Mouse (Mus musculus) testis, adult 2 months (tissue): ENCODE measurements around the gene Spata4. TPM values are rescaled to one million over a fixed set of nuclear protein-coding genes. Genes with fewer than 3 reads are reported as not detected.

Experiments used
- H3K27ac ChIP-seq: fragments of 200-500 bp; 2 replicates; pipeline ENCODE4 v1.5.1; 2012; ENCODE audit warnings: low read depth, low read length; ENCODE audit not compliant: control insufficient read depth, insufficient read depth
- H3K27me3 ChIP-seq: fragments of 200-500 bp; 2 replicates; pipeline ENCODE4 v1.6.1; 2012; ENCODE audit warnings: mild to moderate bottlenecking, low read length, moderate library complexity; ENCODE audit not compliant: control insufficient read depth, insufficient read depth
- H3K36me3 ChIP-seq: fragments of 200-500 bp; 2 replicates; pipeline ENCODE4 v1.6.1; 2012; ENCODE audit warnings: mild to moderate bottlenecking, low read length; ENCODE audit not compliant: control insufficient read depth, insufficient read depth
- H3K4me1 ChIP-seq: fragments of 200-500 bp; 2 replicates; pipeline ENCODE4 v1.6.1; 2012; ENCODE audit warnings: low read length; ENCODE audit not compliant: control insufficient read depth, insufficient read depth
- H3K4me3 ChIP-seq: fragments of 200-500 bp; 2 replicates; pipeline ENCODE4 v1.5.1; 2012; ENCODE audit warnings: low read depth, mild to moderate bottlenecking, low read length, moderate library complexity, mixed read lengths; ENCODE audit not compliant: control insufficient read depth
- CTCF ChIP-seq: fragments of 200-500 bp; IDR thresholded peaks from 2 replicates; pipeline ENCODE4 v1.5.1; 2012; ENCODE audit warnings: low read depth, mild to moderate bottlenecking, inconsistent platforms, low read length, moderate library complexity; ENCODE audit not compliant: control insufficient read depth, insufficient read depth, insufficient replicate concordance
- POLR2A ChIP-seq: fragments of 200-500 bp; IDR thresholded peaks from 2 replicates; pipeline ENCODE4 v1.6.1; 2012; ENCODE audit warnings: low read depth, mild to moderate bottlenecking, inconsistent platforms, low read length, moderate library complexity; ENCODE audit not compliant: control insufficient read depth
- polyA plus RNA-seq: library from polyadenylated mRNA; depleted of rRNA; stranded (reverse); fragments of >200 nt; gene quantifications from 2 replicates; pipeline ENCODE4 v1.2.3, GENCODE M21; 2012; rRNA removed

Spata4 gene
- polyA plus RNA-seq, result 585 and 688 TPM in 2 replicates

DNA sequence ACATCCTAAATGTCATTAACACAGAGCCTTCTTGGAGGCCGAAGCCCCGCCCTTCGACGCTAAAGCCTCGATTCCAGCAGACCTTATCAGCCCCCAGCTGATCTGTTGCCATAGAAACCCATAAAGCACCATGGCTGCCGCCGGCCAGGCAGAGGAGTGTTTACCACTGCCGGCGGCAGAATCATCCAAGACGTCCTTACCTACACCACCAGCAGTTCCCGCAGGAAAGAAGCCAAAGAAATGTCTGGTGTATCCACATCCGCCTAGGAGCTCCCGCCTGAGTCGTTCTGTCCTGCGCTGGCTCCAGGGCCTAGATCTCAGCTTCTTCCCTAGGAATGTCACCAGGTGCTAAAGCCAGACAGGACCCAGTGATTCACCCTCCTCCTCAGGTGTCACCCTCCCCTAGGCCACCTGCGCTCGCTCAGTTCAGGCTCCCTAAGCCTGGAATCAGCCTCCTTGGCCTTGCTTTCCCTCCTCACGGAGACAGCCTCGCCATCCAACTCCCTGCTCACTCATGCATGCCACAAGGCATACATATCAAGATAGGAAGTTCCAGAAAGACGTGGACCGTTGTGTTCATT lies at the start of gene Spata4:
TSS of gene Spata4 (plus strand) at position 111 of the 581 bp plus-strand sequence.
- Histone ChIP-seq H3K27ac (peak within 1 kb of the TSS; percentile 99), H3K27me3 (no peaks in the 10 kb centered on the region), H3K4me1 (peaks cover 2% of the 10 kb centered on the region), H3K36me3 (no peaks in the 10 kb centered on the region), H3K4me3 (peak within 1 kb of the TSS; percentile 94)
- peak; percentile 48; the same call in 1 of the 2 replicates for TF ChIP-seq POLR2A
- TF ChIP-seq CTCF, result no peak

DNA sequence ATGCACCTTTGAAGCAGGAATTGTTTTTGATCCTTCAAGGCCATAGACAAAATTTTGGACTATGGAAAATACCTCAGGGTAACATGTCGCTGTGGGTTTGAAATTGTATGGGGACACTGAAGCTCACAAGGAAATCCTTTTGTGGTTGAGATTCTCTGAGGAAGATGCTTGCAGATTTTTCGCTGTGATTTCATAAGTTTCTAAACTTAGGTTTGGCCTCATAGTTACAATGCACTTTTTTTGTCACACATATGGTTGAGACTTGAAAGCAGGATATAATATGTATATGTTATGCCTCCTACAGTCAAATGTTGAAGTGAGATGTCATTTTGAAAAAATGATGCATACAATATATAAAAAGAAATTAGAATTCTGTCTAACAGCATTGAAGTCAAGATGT lies 45.7 kb upstream of the Spata4 start:
- Histone ChIP-seq H3K36me3 (no peaks in the 10 kb centered on the region), H3K4me1 (no peaks in the 10 kb centered on the region), H3K27ac (no peak overlapping the region), H3K4me3 (no peak overlapping the region), H3K27me3 (no peaks in the 10 kb centered on the region)
- TF ChIP-seq POLR2A (no peak), CTCF (no peak)

DNA sequence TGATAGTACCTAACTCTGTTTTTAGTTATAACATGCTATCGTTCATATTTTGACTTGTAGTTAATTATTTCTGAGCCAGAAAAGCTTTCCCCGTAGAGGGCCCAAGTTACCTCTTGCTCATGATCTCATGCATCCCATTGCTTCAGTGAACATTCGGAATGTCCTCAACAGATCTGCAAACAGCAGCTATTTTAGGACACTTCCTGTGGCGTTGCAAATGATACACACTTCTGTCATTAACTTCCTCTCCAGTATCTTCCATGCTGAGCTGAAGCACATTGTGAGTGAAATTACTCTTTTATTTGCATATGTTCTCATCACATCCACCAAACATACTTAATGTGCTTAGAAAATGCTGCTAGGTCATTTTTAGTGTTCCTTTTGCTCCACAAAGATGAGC lies 38.4 kb upstream of the Spata4 start:
- TF ChIP-seq CTCF, result no peak
- TF ChIP-seq POLR2A, result no peak
- H3K27ac ChIP-seq, result no peak overlapping the region
- no peaks in the 10 kb centered on the region for H3K4me1 ChIP-seq
- no peak overlapping the region for H3K4me3 ChIP-seq
- H3K27me3 ChIP-seq, result no peaks in the 10 kb centered on the region
- no peaks in the 10 kb centered on the region for H3K36me3 ChIP-seq

DNA sequence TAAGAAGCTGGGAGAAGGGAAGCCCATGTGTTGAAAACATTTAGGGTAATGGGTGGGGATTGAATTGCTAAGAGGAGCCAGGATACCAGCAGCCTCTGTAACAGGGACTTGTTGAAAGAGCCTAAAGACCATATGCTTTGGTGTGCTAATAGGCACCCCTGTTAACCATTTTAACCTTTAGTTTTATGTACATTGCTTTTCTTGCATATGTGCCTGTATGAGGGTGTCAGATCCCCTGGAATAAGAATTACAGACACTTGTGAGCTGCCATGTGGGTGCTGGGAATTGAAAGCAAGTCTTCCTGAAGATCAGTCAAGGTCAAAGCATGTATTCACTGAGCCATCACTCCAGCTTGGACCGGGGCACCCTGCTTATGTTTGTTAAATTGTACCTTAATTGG lies 35.4 kb upstream of the Spata4 start:
- no peak overlapping the region for H3K27ac ChIP-seq
- no peaks in the 10 kb centered on the region for H3K36me3 ChIP-seq
- no peak overlapping the region for H3K4me3 ChIP-seq
- H3K27me3 ChIP-seq, result no peaks in the 10 kb centered on the region
- TF ChIP-seq CTCF (no peak), POLR2A (no peak)
- H3K4me1 ChIP-seq, result no peaks in the 10 kb centered on the region

DNA sequence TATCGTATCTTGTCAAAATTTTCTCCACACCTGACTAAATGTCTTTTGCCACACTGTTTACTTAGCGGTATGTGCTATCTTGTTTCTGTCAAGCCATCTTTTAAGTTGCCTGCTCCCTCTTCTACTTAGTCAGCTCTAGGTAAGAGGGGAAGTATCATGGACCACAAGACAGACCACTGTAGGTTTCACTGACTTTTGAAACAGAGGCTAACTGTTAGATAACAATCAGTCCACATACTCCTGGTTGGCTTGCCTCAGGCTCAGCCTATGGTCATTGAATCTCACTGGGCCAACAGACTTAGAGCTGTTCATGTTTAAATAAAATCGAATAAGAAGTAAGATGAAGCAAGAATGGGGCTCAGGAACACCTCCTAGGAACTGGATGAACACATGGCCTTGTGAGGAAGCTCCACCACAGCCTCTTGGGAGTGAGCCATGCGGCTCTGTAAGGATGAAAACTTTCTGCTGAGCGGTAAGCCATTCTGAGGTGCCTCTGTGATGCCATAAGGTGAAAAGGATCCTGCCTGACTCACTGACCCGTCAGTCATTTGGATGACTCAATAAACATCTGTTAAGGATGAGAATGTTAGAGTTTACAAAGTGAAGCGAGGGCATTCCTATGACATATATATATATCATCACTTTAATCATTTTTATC lies 34.8 kb upstream of the Spata4 start:
- no peak overlapping the region for H3K27ac ChIP-seq
- no peaks in the 10 kb centered on the region for H3K4me1 ChIP-seq
- H3K36me3 ChIP-seq, result no peaks in the 10 kb centered on the region
- H3K27me3 ChIP-seq, result no peaks in the 10 kb centered on the region
- no peak for TF ChIP-seq CTCF
- no peak for TF ChIP-seq POLR2A
- no peak overlapping the region for H3K4me3 ChIP-seq

DNA sequence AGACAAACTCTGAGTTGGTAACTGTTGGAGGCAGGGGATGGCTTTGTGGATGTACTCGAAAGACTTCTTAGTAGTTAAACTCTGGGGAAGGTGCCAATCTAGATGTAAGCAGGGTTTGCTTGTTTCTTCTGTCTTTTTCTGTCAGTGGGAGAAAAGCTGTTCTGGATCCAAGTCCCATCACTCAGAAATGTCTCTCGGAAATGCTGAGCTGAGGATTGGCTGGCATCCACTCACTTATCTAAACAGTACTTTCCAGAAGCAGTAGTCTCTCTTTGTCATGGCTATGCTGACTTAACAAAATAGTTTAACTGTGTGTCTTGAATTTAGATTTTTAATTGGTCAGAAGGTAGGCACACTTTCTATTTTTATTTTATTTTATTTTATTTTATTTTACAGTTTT lies 33.4 kb upstream of the Spata4 start:
- Histone ChIP-seq H3K4me3 (no peak overlapping the region), H3K27ac (no peak overlapping the region), H3K27me3 (no peaks in the 10 kb centered on the region), H3K36me3 (no peaks in the 10 kb centered on the region), H3K4me1 (no peaks in the 10 kb centered on the region)
- TF ChIP-seq POLR2A (no peak), CTCF (no peak)

DNA sequence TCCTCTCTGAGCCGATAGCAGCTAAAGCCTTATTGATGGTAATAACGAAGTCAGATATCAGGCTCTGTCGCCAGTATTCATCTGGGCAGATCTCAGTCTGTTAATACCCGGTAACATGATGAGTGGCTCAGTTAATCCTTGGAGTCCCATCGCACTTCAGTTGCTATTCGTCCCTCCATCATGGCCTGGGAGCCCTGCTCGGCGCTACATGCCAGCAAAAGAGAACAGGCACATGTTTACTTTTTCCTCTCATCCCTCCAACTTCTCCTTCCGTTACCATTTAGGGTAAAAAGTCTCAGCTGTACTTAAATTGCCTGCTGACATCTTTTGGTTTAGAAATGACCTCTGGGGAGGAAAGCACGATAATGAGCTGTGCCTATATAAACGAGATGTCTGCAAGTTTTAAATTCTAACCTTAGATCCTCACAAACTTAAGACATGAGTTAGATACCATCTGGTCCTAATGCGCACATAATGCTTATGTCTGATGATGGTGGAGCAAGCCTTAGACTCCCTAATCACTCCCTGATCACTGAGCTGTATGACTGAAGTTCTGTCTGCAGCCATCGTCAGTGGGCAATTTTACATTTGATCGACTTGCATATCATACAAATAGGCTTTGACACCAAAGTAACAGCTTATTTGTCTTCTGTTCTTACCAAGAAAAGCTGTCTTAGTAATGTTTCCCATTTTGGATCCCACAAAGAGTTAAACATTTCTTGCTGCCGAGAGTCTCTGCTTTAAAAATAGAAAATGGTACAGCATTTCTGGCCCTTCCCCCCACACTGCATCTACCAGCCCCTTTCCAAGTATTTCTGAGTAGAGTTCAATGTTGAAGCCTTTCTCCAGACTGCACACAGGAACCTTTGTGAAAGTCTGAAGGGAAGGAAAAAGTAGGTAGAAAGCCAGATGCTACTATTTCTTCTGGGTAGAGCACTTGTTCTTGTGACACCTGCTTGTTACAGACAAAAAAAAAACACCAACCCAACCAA lies 29.7 kb upstream of the Spata4 start:
- no peaks in the 10 kb centered on the region for H3K4me1 ChIP-seq
- no peaks in the 10 kb centered on the region for H3K36me3 ChIP-seq
- no peak overlapping the region for H3K27ac ChIP-seq
- TF ChIP-seq POLR2A (no peak), CTCF (no peak)
- H3K4me3 ChIP-seq, result no peak overlapping the region
- no peaks in the 10 kb centered on the region for H3K27me3 ChIP-seq
